Mouse (Mus musculus): ENCODE results near the gene Rnf115. TPM values are rescaled to one million over a fixed set of nuclear protein-coding genes. Genes with fewer than 3 reads are reported as not detected.

Rnf115 gene
- polyA plus RNA-seq (2012; rRNA removed) (24.4 and 27.1 TPM in 2 replicates), polyA plus RNA-seq (2014; fragmentation: Nextera tagmentation; extraction: Ambion mirVana) (46.1 and 46.4 TPM in 2 replicates)

GRCm38 (mm10) chr3:96727343-96727827, at the start of gene Rnf115, which contains the start of gene Polr3c:
TSS of gene Rnf115 (plus strand) at chr3:96727664.
TSS of gene Polr3c (minus strand) at chr3:96727628.
- Histone ChIP-seq H3K4me3 (replicated peaks; ENCODE audit: low read length) (peak within 1 kb of the TSS; percentile 74), H3K9me3 (ENCODE audit: control insufficient read depth, low read length) (no peaks in the 10 kb centered on the region), H3K27me3 (ENCODE audit: control insufficient read depth, insufficient read depth, low read length) (no peaks in the 10 kb centered on the region), H3K9ac (ENCODE audit: low read depth, low read length, severe bottlenecking) (peak within 1 kb of the TSS; percentile 77), H3K36me3 (ENCODE audit: control insufficient read depth, insufficient read depth, low read length) (peaks cover 20% of the 10 kb centered on the region), H3K4me2 (replicated peaks; ENCODE audit: low read depth, low read length, severe bottlenecking) (peak within 1 kb of the TSS; percentile 63), H3K27ac (replicated peaks; ENCODE audit: low read depth, low read length) (peak within 1 kb of the TSS; percentile 65), H3K4me1 (ENCODE audit: control insufficient read depth, insufficient read depth, low read length) (peaks cover 11% of the 10 kb centered on the region)
- peak; percentile 25; the same call in 1 of the 2 replicates for TF ChIP-seq POLR2A (IDR thresholded peaks at IDR 0.05; ENCODE audit: borderline replicate concordance, extremely low read depth, insufficient read depth, insufficient read length)
- peak; percentile 95 for ATAC-seq (ENCODE audit: low FRiP score, low read depth)
- DNase-seq (ENCODE audit: low spot score), result peak; percentile 93
- WGBS, result 0% methylated on average over 45 of the region's 52 CpGs

- H3K9me3 ChIP-seq (ENCODE audit: control insufficient read depth, low read length), result no peaks in the 10 kb centered on the region
- no peaks in the 10 kb centered on the region for H3K36me3 ChIP-seq (ENCODE audit: control insufficient read depth, insufficient read depth, low read length)
- no peak for DNase-seq (ENCODE audit: low spot score)
- no peak for ATAC-seq (ENCODE audit: low FRiP score, low read depth)
- no peaks in the 10 kb centered on the region for H3K27me3 ChIP-seq (ENCODE audit: control insufficient read depth, insufficient read depth, low read length)
- H3K4me3 ChIP-seq (replicated peaks; ENCODE audit: low read length), result no peak overlapping the region
- peaks cover 6% of the 10 kb centered on the region; the same call in 1 of the 2 replicates for H3K4me1 ChIP-seq (ENCODE audit: control insufficient read depth, insufficient read depth, low read length)
- 72% methylated on average over 7 of the region's 7 CpGs for WGBS
- H3K9ac ChIP-seq (ENCODE audit: low read depth, low read length, severe bottlenecking), result no peak overlapping the region
- no peak for TF ChIP-seq POLR2A (IDR thresholded peaks at IDR 0.05; ENCODE audit: borderline replicate concordance, extremely low read depth, insufficient read depth, insufficient read length)
- no peak overlapping the region for H3K4me2 ChIP-seq (replicated peaks; ENCODE audit: low read depth, low read length, severe bottlenecking)
- H3K27ac ChIP-seq (replicated peaks; ENCODE audit: low read depth, low read length), result no peak overlapping the region
Observed at GRCm38 (mm10) chr3:96678456-96678855, 49.0 kb upstream of the Rnf115 start.

- TF ChIP-seq POLR2A (IDR thresholded peaks at IDR 0.05; ENCODE audit: borderline replicate concordance, extremely low read depth, insufficient read depth, insufficient read length), result no peak
- H3K4me1 ChIP-seq (ENCODE audit: control insufficient read depth, insufficient read depth, low read length), result peaks cover 6% of the 10 kb centered on the region; the same call in 1 of the 2 replicates
- no peak overlapping the region for H3K4me3 ChIP-seq (replicated peaks; ENCODE audit: low read length)
- no peak overlapping the region for H3K27ac ChIP-seq (replicated peaks; ENCODE audit: low read depth, low read length)
- H3K4me2 ChIP-seq (replicated peaks; ENCODE audit: low read depth, low read length, severe bottlenecking), result no peak overlapping the region
- no peak for ATAC-seq (ENCODE audit: low FRiP score, low read depth)
- no peak for DNase-seq (ENCODE audit: low spot score)
- WGBS, result 39% methylated on average over 5 of the region's 5 CpGs
- H3K27me3 ChIP-seq (ENCODE audit: control insufficient read depth, insufficient read depth, low read length), result 0 out of 2 replicates have a peak, but pooled peaks cover 7% of the 10 kb centered on the region
- no peaks in the 10 kb centered on the region for H3K9me3 ChIP-seq (ENCODE audit: control insufficient read depth, low read length)
- no peak overlapping the region for H3K9ac ChIP-seq (ENCODE audit: low read depth, low read length, severe bottlenecking)
- no peaks in the 10 kb centered on the region for H3K36me3 ChIP-seq (ENCODE audit: control insufficient read depth, insufficient read depth, low read length)
Observed at GRCm38 (mm10) chr3:96679159-96679674, 48.2 kb upstream of the Rnf115 start.

GRCm38 (mm10) chr3:96680269-96680956, 47.1 kb upstream of the Rnf115 start:
- ATAC-seq (ENCODE audit: low FRiP score, low read depth) (no peak), DNase-seq (ENCODE audit: low spot score) (no peak)
- Histone ChIP-seq H3K9ac (ENCODE audit: low read depth, low read length, severe bottlenecking) (no peak overlapping the region), H3K4me1 (ENCODE audit: control insufficient read depth, insufficient read depth, low read length) (peaks cover 6% of the 10 kb centered on the region; the same call in 1 of the 2 replicates), H3K4me3 (replicated peaks; ENCODE audit: low read length) (no peak overlapping the region), H3K4me2 (replicated peaks; ENCODE audit: low read depth, low read length, severe bottlenecking) (no peak overlapping the region), H3K27ac (replicated peaks; ENCODE audit: low read depth, low read length) (no peak overlapping the region), H3K27me3 (ENCODE audit: control insufficient read depth, insufficient read depth, low read length) (0 out of 2 replicates have a peak, but pooled peaks cover 11% of the 10 kb centered on the region), H3K9me3 (ENCODE audit: control insufficient read depth, low read length) (no peaks in the 10 kb centered on the region), H3K36me3 (ENCODE audit: control insufficient read depth, insufficient read depth, low read length) (no peaks in the 10 kb centered on the region)
- 20% methylated on average over 12 of the region's 12 CpGs for WGBS
- TF ChIP-seq POLR2A (IDR thresholded peaks at IDR 0.05; ENCODE audit: borderline replicate concordance, extremely low read depth, insufficient read depth, insufficient read length), result no peak

GRCm38 (mm10) chr3:96683496-96683895, 44.0 kb upstream of the Rnf115 start:
- no peak overlapping the region for H3K27ac ChIP-seq (replicated peaks; ENCODE audit: low read depth, low read length)
- ATAC-seq (ENCODE audit: low FRiP score, low read depth) (no peak), DNase-seq (ENCODE audit: low spot score) (no peak)
- WGBS, result 78% methylated on average over 3 of the region's 3 CpGs
- no peak for TF ChIP-seq POLR2A (IDR thresholded peaks at IDR 0.05; ENCODE audit: borderline replicate concordance, extremely low read depth, insufficient read depth, insufficient read length)
- H3K9ac ChIP-seq (ENCODE audit: low read depth, low read length, severe bottlenecking), result no peak overlapping the region
- no peak overlapping the region for H3K4me2 ChIP-seq (replicated peaks; ENCODE audit: low read depth, low read length, severe bottlenecking)
- no peaks in the 10 kb centered on the region for H3K9me3 ChIP-seq (ENCODE audit: control insufficient read depth, low read length)
- H3K27me3 ChIP-seq (ENCODE audit: control insufficient read depth, insufficient read depth, low read length), result 0 out of 2 replicates have a peak, but pooled peaks cover 11% of the 10 kb centered on the region
- no peak overlapping the region for H3K4me3 ChIP-seq (replicated peaks; ENCODE audit: low read length)
- H3K4me1 ChIP-seq (ENCODE audit: control insufficient read depth, insufficient read depth, low read length), result peaks cover 6% of the 10 kb centered on the region; the same call in 1 of the 2 replicates
- no peaks in the 10 kb centered on the region for H3K36me3 ChIP-seq (ENCODE audit: control insufficient read depth, insufficient read depth, low read length)

Data from limb, embryonic 14.5 days (tissue).